Mouse (Mus musculus) layer of hippocampus, adult 2 months (tissue): Measurements from ENCODE around the gene Gnaz. TPM values are rescaled to one million over a fixed set of nuclear protein-coding genes. Genes with fewer than 3 reads are reported as not detected.
A peak's percentile ranks its signal among the peaks of the same experiment; 100 is the strongest.
"Not testable (repeated sequence)": the region's sequence is repeated elsewhere in the genome, so short reads cannot be mapped to it uniquely, and the experiment has no call there.

Experiments
- DNase-seq, 2 experiments: peaks; one replicate each; pipeline ENCODE4 v3.0.0; 2022; ENCODE audit warnings: low spot score in 2 of 2
- H3K27ac ChIP-seq: fragments of 200-600 bp; 2 replicates; pipeline ENCODE4 v1.8.1; 2022
- H3K4me3 ChIP-seq: fragments of 200-600 bp; 2 replicates; pipeline ENCODE4 v1.8.1; 2022; ENCODE audit warnings: mild to moderate bottlenecking
- CTCF ChIP-seq: fragments of 200-600 bp; conservative IDR thresholded peaks from 2 replicates; pipeline ENCODE4 v1.8.1; 2022; ENCODE audit warnings: antibody characterized with exemption, mild to moderate bottlenecking, moderate library complexity
- total RNA-seq, 2 experiments: library from RNA; stranded (reverse); gene quantifications; 2 replicates each; pipeline ENCODE4 v1.2.3; 2021

Gene Gnaz
- total RNA-seq, 2 experiments from 2014 or later = 96.7 to 106 TPM

DNA sequence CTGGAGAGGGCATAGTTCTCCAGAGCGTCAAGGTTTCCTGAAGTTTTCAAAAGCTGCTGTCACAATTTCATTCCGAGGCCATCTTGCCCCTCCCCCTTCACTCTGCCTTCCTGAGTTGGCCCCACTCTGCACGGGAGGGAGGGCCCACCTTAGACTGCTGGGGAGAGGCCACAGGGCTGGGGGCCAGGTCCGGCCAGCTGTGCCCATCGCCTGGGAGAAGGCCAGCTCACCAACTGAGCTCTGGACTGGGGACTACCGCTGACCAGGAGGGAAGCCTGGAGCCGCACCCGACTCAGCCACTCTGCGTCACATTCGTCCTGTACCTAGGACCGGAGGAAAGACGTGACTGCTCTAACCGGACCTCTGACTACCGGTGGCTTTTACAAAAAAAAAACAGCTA lies 48.5 kb downstream of the Gnaz start:
- TF ChIP-seq CTCF = no peak
- H3K4me3 ChIP-seq = no peak overlapping the region
- no peak overlapping the region for H3K27ac ChIP-seq
- DNase-seq = no peak

- no peak for DNase-seq
- TF ChIP-seq CTCF = no peak
- Histone ChIP-seq H3K4me3 (no peak overlapping the region), H3K27ac (no peak overlapping the region)
Observed at GRCm38 (mm10) chr10:75016481-75016880, 49.5 kb downstream of the Gnaz start.

- TF ChIP-seq CTCF = no peak
- H3K4me3 ChIP-seq = no peak overlapping the region
- H3K27ac ChIP-seq = no peak overlapping the region
- no peak for DNase-seq
Observed at GRCm38 (mm10) chr10:75020271-75020670, 53.3 kb downstream of the Gnaz start.

GRCm38 (mm10) chr10:75021138-75021537 lies 54.2 kb downstream of the Gnaz start:
- H3K4me3 ChIP-seq = no peak overlapping the region
- peak; percentile 62 to 90 for DNase-seq
- no peak overlapping the region for H3K27ac ChIP-seq
- TF ChIP-seq CTCF = peak; percentile 97

GRCm38 (mm10) chr10:75026491-75026890 lies 59.5 kb downstream of the Gnaz start:
- Histone ChIP-seq H3K27ac (no peak overlapping the region), H3K4me3 (no peak overlapping the region)
- no peak for DNase-seq
- no peak for TF ChIP-seq CTCF

- TF ChIP-seq CTCF = no peak
- H3K4me3 ChIP-seq = no peak overlapping the region
- DNase-seq = no peak
Observed at GRCm38 (mm10) chr10:75028743-75029142, 61.8 kb downstream of the Gnaz start.

DNA sequence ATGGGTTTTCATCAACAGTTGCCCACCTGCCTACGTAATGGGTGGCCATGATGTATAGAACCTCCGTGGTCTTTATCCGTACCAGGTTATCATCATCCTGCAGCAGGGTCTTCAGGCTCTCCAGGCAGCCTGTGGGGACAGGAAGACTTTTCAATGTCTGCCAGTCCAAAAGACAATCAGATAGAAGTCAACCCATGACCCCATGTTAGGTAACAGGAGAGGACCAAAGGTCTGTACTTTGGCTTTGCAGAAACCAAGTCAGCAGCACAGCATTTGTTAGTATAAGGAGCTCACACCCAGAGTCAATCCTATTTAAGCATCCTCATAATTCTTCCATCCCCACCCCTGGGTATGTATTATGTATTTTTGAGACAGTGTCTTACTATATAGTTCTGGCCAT lies 62.7 kb downstream of the Gnaz start:
- Histone ChIP-seq H3K4me3 (no peak overlapping the region), H3K27ac (no peak overlapping the region)
- no peak for DNase-seq
- no peak for TF ChIP-seq CTCF

More at GRCm38 (mm10) chr10:75028743-75029142, 61.8 kb downstream of the Gnaz start:
- no peak overlapping the region for H3K27ac ChIP-seq

GRCm38 (mm10) chr10:75030234-75030633 lies 63.3 kb downstream of the Gnaz start:
- DNase-seq = no peak
- no peak overlapping the region for H3K4me3 ChIP-seq
- no peak overlapping the region for H3K27ac ChIP-seq
- no peak for TF ChIP-seq CTCF

DNA sequence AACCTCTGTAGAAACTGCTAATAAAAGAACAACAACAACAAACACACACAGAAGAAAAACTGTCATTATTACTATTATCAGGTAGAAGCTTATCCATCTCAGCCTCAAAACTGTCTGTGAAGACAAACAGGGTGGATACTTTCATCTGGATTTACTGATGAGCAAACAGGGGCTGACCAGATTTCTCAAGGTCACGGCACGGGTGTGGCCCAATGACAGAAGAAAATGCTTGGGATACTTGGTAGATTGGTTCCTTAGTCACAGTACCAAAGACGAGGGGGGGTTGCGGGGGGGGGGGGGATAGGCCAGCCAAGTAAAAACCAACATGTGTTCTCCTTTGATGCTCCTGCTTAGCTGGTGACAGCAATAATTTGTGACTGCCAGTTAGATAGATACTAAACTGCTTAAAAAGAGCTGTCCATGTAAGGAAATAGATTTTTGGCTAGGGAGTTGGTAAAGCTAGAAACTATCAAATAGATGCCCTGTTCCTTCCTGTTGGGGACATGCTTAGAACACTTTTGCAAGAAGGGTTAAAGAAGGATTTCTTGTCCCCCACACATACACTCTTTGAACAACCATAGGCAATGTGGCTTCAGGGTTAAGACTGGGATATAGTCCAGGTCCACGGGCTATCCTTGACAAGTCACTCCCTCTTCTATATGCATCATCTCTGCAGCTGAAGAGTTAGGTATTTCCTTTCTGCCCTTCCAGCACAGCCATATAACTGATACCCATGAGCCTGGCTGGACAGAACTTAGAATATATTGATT lies 64.6 kb downstream of the Gnaz start:
- no peak for TF ChIP-seq CTCF
- no peak overlapping the region for H3K27ac ChIP-seq

DNA sequence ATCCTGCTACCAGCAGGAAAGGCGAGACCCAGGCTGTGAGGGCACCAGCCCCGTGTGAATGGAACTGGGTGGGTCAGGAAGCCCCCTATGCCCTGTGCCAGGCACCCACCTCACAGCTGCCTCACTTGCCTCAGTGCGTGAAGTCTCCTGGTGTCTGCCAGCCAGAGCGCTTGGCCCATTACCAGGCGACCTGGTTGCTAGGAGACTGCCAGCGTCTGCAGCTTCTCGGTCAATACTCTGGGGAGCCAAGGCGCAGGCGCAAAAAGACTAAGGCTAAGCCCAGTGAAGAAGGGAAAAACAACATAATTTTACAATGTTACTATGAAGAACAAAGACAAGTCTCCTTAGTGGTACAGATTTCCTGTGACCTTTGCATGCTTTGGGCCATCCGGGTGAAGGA lies 65.4 kb downstream of the Gnaz start, which contains the start of gene Rsph14:
Gene Rsph14 (minus strand): TSS at position 192 of the 400 bp plus-strand sequence.
- DNase-seq = peak; percentile 84 to 87
- peak within 1 kb of the TSS; percentile 32 for H3K4me3 ChIP-seq
- H3K27ac ChIP-seq = peak within 1 kb of the TSS; percentile 72; the same call in 1 of the 2 replicates
- TF ChIP-seq CTCF = no peak; the same call in 1 of the 2 replicates

More for the DNA sequence above, 64.6 kb downstream of the Gnaz start:
- H3K4me3 ChIP-seq = no peak overlapping the region
- DNase-seq = no peak

DNA sequence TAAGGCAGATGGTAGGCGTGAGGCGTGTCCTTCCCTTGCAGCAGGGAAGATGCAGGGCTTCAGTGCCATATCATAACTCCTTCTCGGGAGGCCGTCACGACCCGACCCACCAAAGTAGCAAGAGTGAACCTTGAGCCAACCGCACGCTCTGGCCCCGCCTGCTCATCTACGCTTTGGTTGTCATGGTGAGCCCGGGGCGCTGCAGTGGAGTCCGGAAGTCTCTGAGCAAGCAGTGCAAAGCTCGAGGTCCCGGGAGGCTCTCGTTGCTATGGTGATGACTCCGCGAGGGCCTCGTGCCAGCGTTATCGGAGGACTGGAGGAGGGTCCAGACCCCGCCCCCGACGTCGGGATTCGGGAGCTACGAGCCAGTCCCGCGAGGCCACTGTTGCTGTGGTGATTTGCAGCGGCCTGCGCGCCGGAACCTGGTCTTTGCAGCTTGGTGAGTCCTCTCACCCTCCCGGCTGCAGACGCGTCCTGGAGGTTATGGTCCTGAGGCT lies 70.0 kb downstream of the Gnaz start, which contains the start of gene Rab36:
Gene Rab36 (plus strand): TSS at position 176 of the 497 bp plus-strand sequence.
- peak within 1 kb of the TSS; percentile 91 for H3K27ac ChIP-seq
- TF ChIP-seq CTCF = no peak
- peak within 1 kb of the TSS; percentile 54 for H3K4me3 ChIP-seq
- DNase-seq = peak; percentile 89 to 95

DNA sequence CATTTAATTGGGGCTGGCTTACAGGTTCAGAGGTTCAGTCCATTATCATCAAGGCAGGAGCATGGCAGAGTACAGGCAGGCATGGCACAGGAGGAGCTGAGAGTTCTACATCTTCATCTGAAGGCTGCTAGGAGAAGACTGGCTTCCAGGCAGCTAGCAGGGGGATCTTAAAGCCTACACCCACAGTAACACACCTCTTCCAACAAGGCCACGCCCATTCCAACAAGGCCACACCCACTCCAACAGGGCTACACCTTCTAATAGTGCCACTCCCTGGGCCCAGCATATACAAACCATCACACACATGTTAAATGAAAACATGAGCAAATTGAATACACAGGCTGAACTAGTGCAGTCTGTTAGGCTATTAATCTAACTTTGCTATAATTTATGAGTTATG lies 75.1 kb downstream of the Gnaz start:
- not testable (repeated sequence) for H3K27ac ChIP-seq, DNase-seq, H3K4me3 ChIP-seq

DNA sequence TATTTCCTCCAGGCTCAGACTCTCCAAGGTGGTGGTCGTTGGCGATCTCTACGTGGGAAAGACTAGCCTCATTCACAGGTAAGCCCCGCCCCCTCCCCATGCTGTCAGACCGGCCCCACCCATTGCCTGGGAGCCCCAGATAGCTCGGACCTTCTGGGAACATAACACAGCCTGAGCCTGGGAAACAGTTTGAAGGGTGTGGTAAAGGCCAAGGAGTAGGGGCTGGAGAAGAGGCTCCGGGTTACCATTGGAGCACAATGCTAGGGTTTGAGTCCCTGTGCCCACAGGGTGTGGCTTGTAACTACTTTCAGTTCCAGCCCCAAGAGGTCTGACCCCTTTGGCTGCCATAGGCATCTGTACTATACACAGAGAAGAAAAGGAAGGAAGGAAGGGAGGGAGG lies 77.5 kb downstream of the Gnaz start:
- no peak for DNase-seq
- TF ChIP-seq CTCF = no peak
- no peak overlapping the region for H3K4me3 ChIP-seq
- no peak overlapping the region for H3K27ac ChIP-seq

GRCm38 (mm10) chr10:75045831-75046230 lies 78.9 kb downstream of the Gnaz start:
- no peak overlapping the region for H3K4me3 ChIP-seq
- no peak for TF ChIP-seq CTCF
- DNase-seq = no peak
- H3K27ac ChIP-seq = no peak overlapping the region
